Mouse (Mus musculus) thymus, postnatal 10 days (tissue): ENCODE results near the gene Cmss1.

Source experiments
- DNase-seq, 2 experiments: peaks; one replicate each; pipeline ENCODE4 v3.0.0; 2021; ENCODE audit warnings: low spot score in 2 of 2

The Cmss1 gene

DNA sequence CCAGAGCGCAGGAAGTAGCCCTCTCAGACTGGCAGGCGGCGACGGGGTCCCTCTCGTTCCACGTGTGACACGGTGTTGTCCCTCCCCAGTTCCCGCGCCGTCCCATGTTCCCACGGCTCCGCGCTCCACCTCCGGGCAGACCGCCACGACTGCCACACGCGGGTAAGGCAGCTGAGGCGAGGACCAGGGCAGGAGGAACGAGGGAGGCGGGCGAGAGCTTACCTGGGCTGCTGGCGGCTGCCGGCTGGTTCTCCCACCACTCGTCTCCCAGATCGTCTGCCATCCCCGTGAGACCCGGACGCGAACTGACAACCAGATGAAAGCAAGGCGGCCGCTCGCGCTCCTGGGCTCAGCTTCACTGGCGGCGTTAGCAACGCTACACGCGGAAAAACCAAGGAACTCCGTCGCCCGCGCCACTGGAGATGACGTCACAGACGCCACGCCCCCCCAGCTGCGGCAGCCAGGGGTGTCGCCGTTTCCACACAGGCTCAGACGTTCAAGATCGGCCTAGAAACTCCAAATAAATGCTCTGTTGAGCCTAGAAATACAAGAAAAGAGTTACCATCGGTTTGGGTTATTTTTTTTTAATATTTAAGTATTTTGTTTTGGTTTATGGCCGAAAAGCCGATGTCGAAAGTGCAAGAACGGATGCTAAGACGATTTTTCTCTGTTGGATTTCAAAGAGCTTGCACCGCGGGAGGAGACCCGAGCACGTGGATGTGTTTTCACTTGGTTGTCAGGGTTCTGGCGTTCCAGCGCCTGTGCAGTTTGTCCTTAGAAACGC, at the start of gene Cmss1:
Gene Cmss1 (minus strand): TSS at position 421 of the 784 bp plus-strand sequence.
- DNase-seq, result peak; percentile 75 to 84

DNA sequence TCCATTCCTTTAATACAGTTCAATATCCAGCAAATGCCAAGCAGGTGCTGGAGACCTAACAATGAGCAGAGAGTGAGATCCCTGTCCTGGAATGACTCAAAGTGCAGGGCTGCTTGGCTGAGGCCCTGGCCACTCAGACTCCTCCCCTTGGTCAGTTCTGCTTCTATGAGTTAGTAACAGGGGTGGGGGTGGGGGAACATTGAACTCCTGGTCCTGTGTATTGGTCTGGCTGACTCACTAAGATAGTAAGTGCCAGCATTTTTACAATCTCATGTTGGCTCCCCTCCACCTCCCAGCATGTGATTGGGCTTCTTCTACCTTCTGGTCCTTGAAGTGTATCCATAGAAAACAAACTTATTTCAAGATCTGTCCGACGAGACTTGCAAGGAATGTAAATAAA, 43.2 kb upstream of the Cmss1 start:
- no peak for DNase-seq

DNA sequence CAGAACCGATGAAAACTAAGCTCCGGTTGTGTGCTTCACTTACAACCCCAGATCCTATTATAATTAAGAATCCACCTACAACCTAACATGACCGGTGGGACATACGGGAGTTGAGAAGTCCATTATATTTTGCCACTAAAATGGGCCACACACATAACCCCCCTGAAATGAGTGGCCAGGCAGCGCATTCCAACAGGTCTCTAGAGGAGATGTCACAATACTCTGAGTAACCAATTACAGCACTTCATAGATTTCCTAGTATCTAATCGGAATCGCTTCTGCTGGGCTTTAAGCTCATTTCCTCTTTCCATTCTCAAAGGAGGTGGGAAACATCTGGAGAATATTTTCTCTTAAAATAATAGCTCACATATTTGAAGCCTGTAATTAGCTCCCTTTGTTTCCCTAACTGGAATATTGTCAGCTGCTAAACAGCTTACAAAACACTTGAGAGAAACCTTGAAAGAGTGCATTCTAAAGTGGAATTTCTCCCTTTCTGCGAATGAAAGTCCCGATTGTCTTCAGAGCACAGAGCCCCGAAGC, 34.8 kb upstream of the Cmss1 start:
- no peak for DNase-seq

DNA sequence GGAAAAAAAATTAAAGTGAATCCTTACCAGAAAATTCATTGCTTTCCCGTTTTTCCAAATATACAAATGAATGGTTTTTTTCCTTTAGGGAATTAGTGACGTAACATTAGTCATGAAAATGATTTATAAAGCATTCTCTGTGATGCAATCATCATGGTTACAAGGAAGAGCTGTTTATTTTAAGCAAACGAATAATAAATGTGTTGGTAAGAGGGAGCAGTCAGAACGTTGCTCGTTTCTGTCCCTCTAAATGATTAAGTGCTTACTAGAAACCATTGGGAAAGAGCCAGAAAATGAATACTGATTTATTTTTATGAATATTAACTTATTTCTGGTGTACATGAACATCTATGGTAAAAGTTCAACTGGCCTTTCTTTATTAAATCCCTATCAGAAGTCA, 28.1 kb upstream of the Cmss1 start:
- no peak for DNase-seq

DNA sequence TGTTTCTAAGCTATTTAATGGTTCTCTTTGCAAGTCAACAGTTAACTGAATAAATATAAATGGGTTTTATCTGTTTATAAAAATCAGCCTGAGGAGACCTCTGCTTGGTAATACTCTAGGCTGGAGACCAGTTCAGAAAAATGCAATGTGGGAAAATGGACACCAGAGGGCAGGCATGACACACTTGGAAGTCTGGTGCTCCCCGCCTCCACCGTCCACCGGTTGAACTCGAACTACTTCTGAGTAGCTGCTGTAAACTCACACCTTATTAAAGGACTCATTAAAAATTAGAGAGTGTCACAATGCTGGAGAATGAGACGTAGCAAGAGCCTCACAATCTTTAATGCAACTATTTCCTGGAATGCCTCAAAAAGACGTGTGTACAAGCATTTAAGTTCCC, 27.5 kb upstream of the Cmss1 start:
- peak in 1 of 2 experiments; percentile 40 for DNase-seq

DNA sequence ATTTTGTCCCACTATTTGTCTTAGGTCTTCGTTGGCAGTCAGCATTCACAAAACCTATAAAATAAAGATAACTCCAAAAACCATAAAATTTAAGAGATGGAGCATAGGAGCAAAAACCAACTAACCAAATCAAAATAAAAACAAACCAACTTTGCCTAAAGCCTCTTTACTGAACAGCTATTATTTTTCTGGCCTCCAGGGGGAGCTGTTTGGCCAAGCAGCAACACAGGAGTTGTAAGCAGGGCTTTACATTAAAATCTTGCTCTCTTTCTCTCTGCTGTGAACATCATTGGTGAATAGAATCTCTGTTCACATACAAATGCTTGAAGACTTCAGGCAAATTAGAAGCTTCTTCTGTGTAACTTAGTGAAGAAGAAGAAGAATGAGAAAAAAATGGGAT, 5.1 kb upstream of the Cmss1 start:
- peak in 1 of 2 experiments; percentile 42 for DNase-seq

DNA sequence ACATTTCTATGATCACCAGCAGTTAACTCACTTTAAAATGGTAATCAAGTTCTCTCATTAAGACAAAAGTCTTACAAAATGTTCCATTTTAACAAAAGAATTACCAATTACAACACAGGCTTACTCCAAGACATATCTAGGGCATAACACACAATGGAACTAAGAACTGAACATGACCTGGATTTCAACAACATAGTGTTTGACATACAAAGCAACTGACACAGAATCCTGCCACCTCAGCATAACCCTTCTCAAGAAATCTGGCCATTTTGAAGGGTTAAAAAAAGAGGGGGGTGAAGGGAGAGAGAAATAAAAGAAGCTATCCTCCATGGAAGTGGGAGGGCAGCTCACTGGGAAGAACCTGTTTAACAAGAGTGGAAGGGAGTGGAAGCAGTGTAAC, 5.6 kb downstream of the Cmss1 start:
- DNase-seq, result no peak

DNA sequence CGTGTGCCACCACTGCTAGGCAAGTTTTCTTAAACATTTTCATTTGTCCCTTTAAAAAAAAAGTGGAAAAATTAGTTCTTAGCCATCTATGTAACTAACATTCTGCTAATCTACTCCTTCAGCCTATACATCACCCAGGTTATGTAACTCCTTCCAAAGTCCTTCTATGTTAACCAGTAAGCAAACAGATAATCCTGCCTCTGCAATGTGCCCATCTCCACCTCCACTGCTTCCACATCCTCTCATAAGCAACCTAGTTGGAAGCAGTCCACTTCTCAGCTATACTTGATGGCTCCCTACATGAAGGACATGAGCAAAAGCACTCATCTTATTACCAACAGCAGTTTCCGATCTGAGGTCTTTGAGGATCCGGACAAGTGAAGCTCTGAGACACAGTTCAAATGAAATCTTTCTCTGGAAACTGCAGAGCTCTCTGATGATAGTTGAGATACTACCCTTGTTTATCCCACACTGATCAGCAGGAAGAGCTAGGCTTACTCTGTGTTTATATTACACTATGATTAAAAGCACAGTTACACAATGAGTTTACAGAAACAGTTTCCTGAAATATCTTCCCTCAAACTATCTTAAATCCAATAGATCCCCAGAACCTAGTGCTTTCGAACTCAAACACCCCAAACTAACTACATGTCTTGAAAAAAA, 9.2 kb downstream of the Cmss1 start:
- DNase-seq, result no peak

DNA sequence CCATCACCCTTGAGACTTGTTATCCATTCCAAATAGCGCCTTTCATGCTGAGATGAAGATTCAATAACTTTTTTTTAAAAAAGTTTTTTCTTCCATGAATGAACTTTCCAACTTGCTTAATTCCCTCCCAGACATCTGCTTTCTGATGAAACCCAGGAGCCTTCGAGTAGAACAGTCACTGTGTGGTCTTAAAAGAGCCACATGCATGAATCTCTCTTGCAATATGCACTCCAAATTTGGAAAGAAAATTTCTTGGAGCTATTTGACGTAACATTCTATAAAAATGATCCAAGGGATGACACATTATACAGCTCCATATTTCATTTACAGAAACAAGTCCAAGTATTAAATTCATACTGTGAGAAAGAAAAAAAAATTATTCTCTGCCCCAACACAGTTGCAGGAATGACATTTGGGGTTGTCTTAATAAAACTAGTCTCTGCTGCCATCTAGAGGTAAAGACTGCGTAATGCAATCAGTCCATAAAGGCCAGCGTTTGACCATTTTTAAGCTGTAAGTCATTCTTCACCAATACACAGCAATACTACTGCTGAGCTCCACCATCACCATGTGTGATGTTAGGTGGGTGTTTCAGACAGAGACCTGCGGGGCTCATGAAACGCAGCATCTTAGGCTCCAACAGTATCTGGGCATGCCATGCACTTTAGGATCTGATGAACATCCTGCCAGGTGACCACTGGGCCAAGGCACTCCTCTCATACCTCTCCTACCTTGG, 13.1 kb downstream of the Cmss1 start:
- peak in 1 of 2 experiments; percentile 39 for DNase-seq

DNA sequence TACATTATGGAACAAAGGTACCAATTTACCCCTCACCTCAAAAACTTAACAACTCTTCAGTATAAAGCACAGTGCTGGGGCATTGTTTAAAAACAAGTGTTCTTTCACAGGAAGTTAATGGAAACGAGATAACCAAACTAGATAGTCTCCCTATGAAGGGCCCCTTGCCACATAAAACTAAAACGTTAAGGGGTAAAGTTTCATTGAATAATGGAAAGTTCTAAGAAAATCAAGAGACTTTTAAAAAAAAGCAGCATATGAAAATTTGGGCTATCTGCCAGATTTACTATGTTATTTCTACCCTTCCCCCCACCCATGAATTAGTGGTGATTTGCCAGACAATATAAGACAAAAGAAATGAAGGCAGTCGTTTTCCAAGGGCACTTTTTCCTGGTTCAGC, 21.5 kb downstream of the Cmss1 start:
- no peak for DNase-seq

DNA sequence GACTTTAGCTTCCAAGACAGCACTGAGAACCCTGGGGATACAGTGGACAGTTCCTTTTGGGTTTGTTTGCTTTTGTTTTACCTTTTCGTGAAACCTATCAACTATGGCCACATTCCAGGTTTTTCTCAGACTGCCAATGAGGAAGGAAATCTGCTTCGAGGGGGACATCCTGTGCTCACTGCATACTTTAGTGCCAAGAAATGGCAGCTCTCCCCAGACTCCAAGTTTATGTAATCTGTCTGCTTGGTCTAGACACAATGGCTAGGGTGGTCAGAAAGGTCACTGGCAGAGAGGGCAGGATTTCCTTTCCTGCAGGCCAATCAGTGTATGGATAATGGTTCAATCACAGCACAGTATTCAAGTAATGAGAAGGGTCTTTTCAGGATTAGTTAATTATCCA, 24.7 kb downstream of the Cmss1 start:
- DNase-seq, result no peak

DNA sequence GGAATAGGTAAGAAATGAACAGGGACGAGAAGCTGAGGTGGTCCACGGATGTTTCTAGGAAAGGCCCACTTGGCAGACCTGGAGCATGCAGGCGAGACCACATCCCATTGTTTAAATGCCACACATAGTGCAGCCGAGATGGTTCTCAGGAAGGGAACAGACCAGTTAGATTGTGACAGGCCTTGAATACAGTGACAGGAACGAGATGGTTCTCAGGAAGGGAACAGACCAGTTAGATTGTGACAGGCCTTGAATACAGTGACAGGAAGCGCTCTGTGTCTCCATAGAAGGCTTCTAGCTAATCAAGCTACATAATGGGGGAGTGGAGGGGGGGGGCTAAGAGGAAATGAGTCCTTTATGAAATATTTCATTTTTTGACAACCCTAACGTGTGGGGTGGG, 26.6 kb downstream of the Cmss1 start:
- DNase-seq, result no peak

DNA sequence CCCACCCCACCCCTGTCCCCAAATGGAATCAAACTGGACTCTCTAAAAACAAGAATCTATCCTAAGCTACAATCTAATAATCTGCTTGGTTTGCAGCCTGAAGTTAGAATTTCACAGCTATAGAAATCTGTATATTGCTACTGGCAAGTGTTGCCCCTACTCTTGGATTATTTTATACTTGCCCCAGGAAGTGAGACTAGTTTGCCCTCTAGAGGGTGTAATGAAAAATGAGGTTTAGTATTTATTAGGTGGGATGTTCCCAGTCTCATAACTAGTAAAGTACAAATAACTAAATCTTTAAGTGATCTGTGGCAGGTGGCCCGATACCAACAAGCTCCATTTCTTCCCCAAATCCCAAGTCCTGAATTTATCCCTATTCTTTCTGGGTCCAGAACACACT, 29.1 kb downstream of the Cmss1 start:
- no peak for DNase-seq

DNA sequence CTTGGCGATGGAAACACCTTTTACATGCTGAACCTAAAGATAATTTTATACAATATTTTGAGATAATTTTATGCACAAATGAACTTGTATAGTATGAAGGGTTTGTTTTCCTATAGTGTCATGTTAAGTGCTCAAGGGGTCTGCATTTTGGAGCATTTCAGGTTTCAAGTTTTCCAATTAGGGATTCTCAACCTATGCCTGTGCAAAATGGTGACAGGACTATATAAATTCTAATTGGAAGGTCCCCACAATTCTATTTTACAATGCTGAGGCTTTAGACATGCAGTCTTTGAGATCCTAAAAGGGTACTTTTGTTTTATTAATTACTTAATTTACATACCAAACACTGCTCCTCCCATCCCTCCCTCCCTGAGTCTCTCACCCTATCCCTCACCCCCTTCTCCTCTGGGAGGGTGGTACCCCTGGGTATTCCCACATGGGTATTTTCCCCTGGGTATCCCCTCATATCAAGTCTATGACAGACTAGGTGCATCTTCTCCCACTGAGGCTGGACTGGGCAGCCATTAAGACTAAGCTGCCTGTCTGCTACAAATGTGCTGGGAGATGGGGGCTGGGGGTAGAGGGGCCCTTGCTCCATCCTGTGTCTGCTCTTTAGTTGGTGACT, 30.8 kb downstream of the Cmss1 start:
- DNase-seq, result no peak

DNA sequence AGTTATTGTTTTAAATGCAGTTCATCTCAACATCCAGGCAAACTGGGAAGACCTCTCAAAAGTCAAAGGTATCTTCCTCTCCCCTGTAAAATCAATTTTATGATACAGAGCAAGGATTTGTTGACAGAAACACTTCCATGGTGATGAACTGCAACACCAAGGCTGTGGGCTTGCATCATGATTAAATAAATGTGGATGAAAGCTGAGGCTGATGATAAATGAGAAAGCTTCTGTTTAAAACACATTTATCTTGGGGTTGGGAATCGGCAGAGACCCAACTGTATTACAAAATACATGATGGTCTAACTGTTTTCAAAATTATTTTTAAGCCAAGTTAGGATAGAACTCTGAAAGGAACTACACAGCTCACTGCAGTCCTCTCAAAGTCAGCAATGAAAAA, 32.8 kb downstream of the Cmss1 start:
- DNase-seq, result no peak

DNA sequence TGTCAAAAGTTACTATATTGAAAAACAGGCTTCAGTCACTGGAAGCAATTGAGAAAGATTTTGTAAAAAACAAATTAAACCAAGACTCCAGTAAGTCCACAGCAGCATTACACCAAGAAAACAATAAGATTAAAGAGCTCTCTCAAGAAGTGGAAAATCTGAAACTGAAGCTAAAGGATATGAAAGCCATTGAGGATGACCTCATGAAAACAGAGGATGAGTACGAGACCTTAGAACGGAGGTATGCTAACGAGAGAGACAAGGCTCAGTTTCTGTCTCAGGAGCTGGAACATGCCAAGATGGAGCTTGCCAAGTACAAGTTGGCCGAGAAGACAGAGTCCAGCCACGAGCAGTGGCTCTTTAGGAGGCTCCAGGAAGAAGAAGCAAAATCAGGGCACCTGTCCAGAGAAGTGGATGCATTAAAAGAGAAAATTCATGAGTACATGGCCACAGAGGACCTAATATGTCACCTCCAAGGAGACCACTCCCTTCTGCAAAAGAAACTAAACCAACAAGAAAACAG, 35.8 kb downstream of the Cmss1 start:
- no peak for DNase-seq

DNA sequence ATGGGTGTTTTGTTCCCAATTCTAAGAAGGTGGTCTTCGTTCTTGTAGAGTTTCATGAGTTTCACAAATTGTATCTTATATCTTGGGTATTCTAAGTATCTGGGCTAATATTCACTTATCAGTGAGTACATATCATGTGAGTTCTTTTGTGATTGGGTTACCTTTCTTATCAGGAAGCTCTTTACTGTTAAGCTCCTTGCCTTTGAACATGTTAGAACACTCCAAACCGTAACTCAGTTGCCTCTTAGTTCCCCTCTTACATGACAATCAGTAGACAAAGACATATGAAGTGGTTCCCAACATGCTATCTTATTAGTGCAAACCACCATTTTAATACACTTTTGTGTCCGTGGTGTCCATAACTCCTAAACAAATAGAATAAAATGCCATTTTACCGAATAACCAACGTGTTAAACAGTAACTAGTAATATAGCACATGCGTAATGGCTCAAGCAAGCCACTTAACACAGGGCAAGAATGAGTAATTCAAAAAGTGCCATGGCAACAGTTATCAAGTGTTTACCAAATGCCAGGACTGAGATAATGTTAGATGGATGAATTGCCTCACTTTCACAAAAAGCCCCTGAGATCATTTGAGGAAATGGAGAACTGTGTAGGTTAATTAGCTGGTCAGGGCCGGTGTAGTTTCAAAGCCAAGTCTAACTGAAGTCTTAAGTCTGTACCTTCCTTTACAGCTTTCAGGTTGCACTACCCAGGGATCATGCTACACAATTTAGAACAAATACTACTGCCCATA, 37.8 kb downstream of the Cmss1 start:
- no peak for DNase-seq

DNA sequence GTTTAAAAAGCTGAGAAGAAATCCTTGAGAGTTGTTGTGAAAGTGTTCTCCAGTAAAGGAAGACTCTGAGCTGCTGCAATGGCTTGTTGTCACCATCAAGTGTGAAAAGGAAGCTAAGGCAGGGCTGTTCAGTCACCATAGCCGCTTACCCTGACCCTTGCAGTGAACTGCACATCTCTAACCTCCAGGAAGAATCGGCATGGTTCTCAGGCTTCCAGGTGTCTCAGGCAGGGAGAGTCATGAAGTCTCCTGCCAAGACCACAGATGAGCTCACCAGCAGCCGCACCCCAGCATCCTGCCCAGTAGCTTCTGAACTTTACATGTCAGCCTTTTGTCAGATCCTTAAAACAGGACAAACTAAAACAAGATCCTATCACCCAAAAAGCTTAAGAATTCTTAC, 40.4 kb downstream of the Cmss1 start:
- DNase-seq, result no peak

DNA sequence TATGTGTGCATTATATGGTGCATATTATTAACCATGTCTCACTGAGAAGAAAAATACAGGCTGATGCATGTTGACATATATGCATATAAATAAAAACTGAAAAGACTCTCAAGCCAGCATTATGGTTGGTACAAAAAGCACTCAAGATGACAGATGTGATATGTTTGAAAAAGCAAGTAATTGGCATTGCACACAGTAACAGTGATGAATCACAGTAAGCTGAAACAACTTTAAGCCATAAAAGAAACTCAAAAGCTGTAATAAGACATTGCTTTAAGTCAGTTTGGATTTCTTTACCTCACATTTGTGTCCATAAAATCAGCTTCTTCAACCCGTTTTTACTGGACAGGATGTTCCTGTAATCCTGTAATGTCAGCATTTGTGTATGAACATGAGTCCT, 41.9 kb downstream of the Cmss1 start:
- DNase-seq, result no peak

DNA sequence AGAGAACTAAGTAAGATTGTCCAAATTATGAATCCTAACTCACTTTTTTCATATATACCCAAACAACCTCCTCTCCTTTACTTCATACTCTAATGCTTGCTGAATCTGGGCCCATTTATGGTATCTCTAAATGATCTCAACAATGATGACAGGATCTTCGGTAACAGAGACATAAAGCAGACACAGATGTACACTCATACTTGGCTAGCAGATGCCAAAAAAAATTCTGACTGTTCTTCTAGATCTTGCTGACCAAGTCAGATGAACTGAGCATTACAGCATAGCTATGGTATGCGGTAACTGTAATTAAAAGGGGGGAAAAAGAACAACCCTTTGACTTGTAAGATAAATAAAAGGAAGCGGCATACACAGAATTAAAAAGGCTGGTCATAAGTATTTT, 43.2 kb downstream of the Cmss1 start:
- DNase-seq, result no peak

DNA sequence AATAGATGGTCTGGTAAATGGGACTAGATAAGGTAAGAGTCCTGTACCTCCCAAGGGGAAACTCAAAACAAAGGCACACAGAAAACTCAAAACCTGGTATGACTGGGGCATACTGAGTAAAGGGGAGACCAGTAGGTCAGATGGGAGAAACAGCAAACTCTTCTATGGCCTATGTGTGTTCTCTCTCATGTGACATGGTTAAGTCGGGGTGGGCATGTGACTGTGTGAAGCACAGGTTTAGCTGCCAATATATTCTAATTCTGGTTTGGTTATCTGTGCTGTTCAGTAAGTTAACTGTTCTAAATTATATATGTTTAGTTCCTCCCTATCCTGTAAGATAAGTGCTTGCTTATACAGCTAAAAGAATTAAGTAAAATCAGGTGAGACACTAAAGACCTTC, 46.5 kb downstream of the Cmss1 start:
- no peak for DNase-seq
